ENCODE assay signal across 24 mouse cellular contexts in the genomic region with DNA sequence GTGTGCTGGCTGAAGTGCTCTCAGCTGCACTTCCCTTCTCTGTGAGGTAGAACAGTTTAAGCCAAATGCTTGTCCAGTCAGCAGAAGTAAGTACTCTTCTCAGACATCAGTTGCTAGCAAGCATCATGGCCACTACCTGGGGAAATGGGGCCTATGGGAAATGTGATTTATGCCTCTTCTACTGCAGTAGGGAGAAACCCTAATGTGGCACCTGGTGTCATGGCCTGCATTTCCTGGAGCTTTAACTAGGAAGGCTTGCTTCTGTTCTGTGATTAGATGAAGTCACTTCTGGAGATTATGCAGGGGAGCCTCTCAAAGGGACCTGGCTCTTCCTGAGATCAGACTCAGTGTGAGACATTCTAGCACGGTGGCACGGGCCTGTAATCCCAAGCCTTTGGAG. TPM values are rescaled to one million over a fixed set of nuclear protein-coding genes. Genes with fewer than 3 reads are reported as not detected.
DNase-seq lines count a peak whose midpoint lies in the region; ATAC-seq and TF ChIP-seq lines count a peak whose summit lies in the region.
"Had no signal": no experiment of that assay in that cellular context is flagged by ENCODE, and none has a peak within 500 bp of the region (broad histone marks: within the 10 kb centered on the region; RNA-seq: fewer than 3 reads in every experiment).

No protein-coding gene starts in this region.

- no peaks in the 10 kb centered on the region for H3K27me3 ChIP-seq in forebrain, embryonic 10.5 days (ENCODE audit: poor library complexity, severe bottlenecking)
- no peaks in the 10 kb centered on the region for H3K27me3 ChIP-seq in forebrain, embryonic 11.5 days (ENCODE audit: control insufficient read depth, insufficient read depth, low read length)
- no peaks in the 10 kb centered on the region for H3K27me3 ChIP-seq in heart, embryonic 13.5 days (replicated peaks)
- no peaks in the 10 kb centered on the region for H3K27me3 ChIP-seq in CH12.LX (replicated peaks)
- H3K27me3 ChIP-seq: embryonic facial prominence, embryonic 12.5 days; forebrain, embryonic 13.5 days; forebrain, embryonic 15.5 days had no signal

- no peak overlapping the region for H3K9ac ChIP-seq in forebrain, embryonic 11.5 days (ENCODE audit: low read length)
- H3K9ac ChIP-seq in heart, embryonic 13.5 days: peak overlapping the region; percentile 24; the same call in 1 of the 2 replicates
- no peak overlapping the region for H3K9ac ChIP-seq in CH12.LX (ENCODE audit: insufficient read depth, low read depth)
- H3K9ac ChIP-seq: embryonic facial prominence, embryonic 12.5 days; forebrain, embryonic 13.5 days; forebrain, embryonic 15.5 days; forebrain, postnatal 0 days had no signal

- H3K9me3 ChIP-seq in forebrain, embryonic 10.5 days: no peaks in the 10 kb centered on the region
- H3K9me3 ChIP-seq in forebrain, embryonic 11.5 days (ENCODE audit: control insufficient read depth, low read length): no peaks in the 10 kb centered on the region
- no peaks in the 10 kb centered on the region for H3K9me3 ChIP-seq in heart, embryonic 13.5 days
- H3K9me3 ChIP-seq in CH12.LX (replicated peaks; ENCODE audit: low read length): no peaks in the 10 kb centered on the region
- H3K9me3 ChIP-seq: embryonic facial prominence, embryonic 12.5 days; forebrain, embryonic 13.5 days; forebrain, embryonic 15.5 days had no signal

- H3K4me3 ChIP-seq in forebrain, embryonic 10.5 days: no peak overlapping the region
- H3K4me3 ChIP-seq in forebrain, embryonic 11.5 days (ENCODE audit: low read depth, low read length): no peak overlapping the region
- H3K4me3 ChIP-seq in heart, embryonic 13.5 days: no peak overlapping the region
- H3K4me3 ChIP-seq in CH12.LX (replicated peaks in 1 of 3; ENCODE audit: low read depth in 2 of 3, low read length in 2 of 3, poor library complexity in 1 of 3): no peak overlapping the region
- H3K4me3 ChIP-seq: embryonic facial prominence, embryonic 10.5 days; embryonic facial prominence, embryonic 12.5 days; forebrain, embryonic 13.5 days; forebrain, embryonic 15.5 days had no signal

- WGBS in forebrain, embryonic 10.5 days: 86% methylated on average over 2 of the region's 2 CpGs
- 85% methylated on average over 2 of the region's 2 CpGs for WGBS in forebrain, embryonic 11.5 days
- 68% methylated on average over 2 of the region's 2 CpGs for WGBS in heart, embryonic 13.5 days

- no peak overlapping the region for H3K4me2 ChIP-seq in forebrain, embryonic 11.5 days (ENCODE audit: low read depth, low read length, severe bottlenecking)
- H3K4me2 ChIP-seq in heart, embryonic 13.5 days: no peak overlapping the region
- H3K4me2 ChIP-seq in CH12.LX (ENCODE audit: insufficient read depth, low read depth, poor library complexity, severe bottlenecking): no peak overlapping the region
- H3K4me2 ChIP-seq: embryonic facial prominence, embryonic 12.5 days; forebrain, embryonic 13.5 days; forebrain, embryonic 15.5 days had no signal

- H3K79me2 ChIP-seq in CH12.LX (replicated peaks; ENCODE audit: control insufficient read depth, extremely low read depth, insufficient read depth, poor library complexity, severe bottlenecking): no peaks in the 10 kb centered on the region

- TF ChIP-seq CTCF in CH12.LX (conservative IDR thresholded peaks at IDR 0.05 in 1 of 2, IDR thresholded peaks at IDR 0.05 in 1 of 2; ENCODE audit: low read depth in 2 of 2, low read length in 2 of 2): no peak

- no peak for DNase-seq in forebrain, embryonic 10.5 days (ENCODE audit: extremely low spot score, low spot score)
- DNase-seq in forebrain, embryonic 11.5 days (ENCODE audit: low spot score): no peak
- no peak for DNase-seq in heart, adult 8-10 months (ENCODE audit: low spot score)
- DNase-seq in A20 (ENCODE audit: low read depth, low spot score) (peak; percentile 39), CH12.LX (ENCODE audit: extremely low read depth) (peak; percentile 83)
- DNase-seq in lung, postnatal 10 days: no peak
- DNase-seq in right cerebral cortex, postnatal 25 days: no peak
- DNase-seq: adrenal gland, adult 2 months; adrenal gland, postnatal 10 days; adrenal gland, postnatal 25 days; cerebellum, adult 11 months; cerebellum, adult 18-20 months; cerebellum, adult 8-10 months; cerebellum, adult 9-11 months; cerebellum, postnatal 25 days; forebrain, postnatal 0 days had no signal

- H3K4me1 ChIP-seq in forebrain, embryonic 10.5 days: peaks cover 27% of the 10 kb centered on the region
- H3K4me1 ChIP-seq in forebrain, embryonic 11.5 days (replicated peaks; ENCODE audit: control insufficient read depth, insufficient read depth, low read length): peaks cover 9% of the 10 kb centered on the region
- H3K4me1 ChIP-seq in heart, embryonic 13.5 days: peaks cover 64% of the 10 kb centered on the region
- peaks cover 22 to 43% of the 10 kb centered on the region in 2 experiments for H3K4me1 ChIP-seq in CH12.LX (ENCODE audit: control insufficient read depth in 1 of 2, insufficient read depth in 2 of 2)

- H3K27ac ChIP-seq in forebrain, embryonic 10.5 days: peak overlapping the region; percentile 73; the same call in 1 of the 2 replicates
- no peak overlapping the region for H3K27ac ChIP-seq in forebrain, embryonic 11.5 days (ENCODE audit: low read depth, low read length)
- H3K27ac ChIP-seq in heart, embryonic 13.5 days (replicated peaks): no peak overlapping the region
- H3K27ac ChIP-seq in CH12.LX (ENCODE audit: insufficient read depth, low read depth): no peak overlapping the region
- H3K27ac ChIP-seq: embryonic facial prominence, embryonic 12.5 days; forebrain, embryonic 13.5 days; forebrain, embryonic 15.5 days had no signal

- no peak for ATAC-seq in forebrain, embryonic 11.5 days (replicated peaks; ENCODE audit: low FRiP score)
- no peak for ATAC-seq in heart, embryonic 13.5 days (ENCODE audit: extremely low read depth, insufficient number of reproducible peaks, low FRiP score, low TSS enrichment)
- ATAC-seq: forebrain, embryonic 13.5 days; forebrain, embryonic 15.5 days; forebrain, postnatal 0 days had no signal

- in situ Hi-C loops in CH12.LX (cut with MboI; ENCODE audit: low pct_ligation_motif_present, low pct_unique_long_range_greater_than_20kb, low sequenced_read_pairs): no loop called here

- TF ChIP-seq EP300 in CH12.LX (IDR thresholded peaks at IDR 0.05; ENCODE audit: low read length): peak; percentile 66

- TF ChIP-seq RAD21 in CH12.LX (IDR thresholded peaks at IDR 0.05; ENCODE audit: low read depth, low read length): no peak

- no peaks in the 10 kb centered on the region for H3K36me3 ChIP-seq in forebrain, embryonic 10.5 days (replicated peaks)
- no peaks in the 10 kb centered on the region for H3K36me3 ChIP-seq in forebrain, embryonic 11.5 days (ENCODE audit: control insufficient read depth, insufficient read depth, low read length)
- no peaks in the 10 kb centered on the region for H3K36me3 ChIP-seq in heart, embryonic 13.5 days
- H3K36me3 ChIP-seq in CH12.LX (replicated peaks in 1 of 2; ENCODE audit: control insufficient read depth in 1 of 2, insufficient read depth in 1 of 2, low read length in 1 of 2): no peaks in the 10 kb centered on the region
- H3K36me3 ChIP-seq: embryonic facial prominence, embryonic 12.5 days; forebrain, embryonic 15.5 days had no signal

- dilution Hi-C loops in CH12.LX (cut with MboI; ENCODE audit: extremely low pct_ligation_motif_present, extremely low pct_unique_long_range_greater_than_20kb, low sequenced_read_pairs): no loop called here

- TF ChIP-seq POLR2A in CH12.LX (IDR thresholded peaks at IDR 0.05; ENCODE audit: low read depth, low read length): no peak

TF ChIP-seq in CH12.LX, 34 proteins besides CTCF, POLR2A, EP300 and RAD21 (continues in another document):
- no peak for TF ChIP-seq IRF4 (IDR thresholded peaks at IDR 0.05; ENCODE audit: low read depth, low read length)
- no peak for TF ChIP-seq MYC (IDR thresholded peaks at IDR 0.05; ENCODE audit: low read depth, low read length)
- TF ChIP-seq CHD2 (IDR thresholded peaks at IDR 0.05; ENCODE audit: low read length): no peak
- TF ChIP-seq BHLHE40 (IDR thresholded peaks at IDR 0.05; ENCODE audit: low read depth, low read length): peak; percentile 33; the same call in 1 of the 2 replicates
- TF ChIP-seq MAX (IDR thresholded peaks at IDR 0.05; ENCODE audit: low read length): peak; percentile 38; the same call in 1 of the 2 replicates
- TF ChIP-seq JUND (conservative IDR thresholded peaks at IDR 0.05; ENCODE audit: low read depth, low read length): 0 out of 2 replicates have a peak, but pooled peaks have one; percentile 9
- TF ChIP-seq PAX5 (IDR thresholded peaks at IDR 0.05; ENCODE audit: low read length): no peak
- no peak for TF ChIP-seq GABPA (IDR thresholded peaks at IDR 0.05; ENCODE audit: insufficient replicate concordance, low read depth, low read length)
- peak; percentile 58; the same call in 1 of the 2 replicates for TF ChIP-seq ETS1 (conservative IDR thresholded peaks at IDR 0.05; ENCODE audit: low read depth, low read length)
- 0 out of 2 replicates have a peak, but pooled peaks have one; percentile 24 for TF ChIP-seq RCOR1 (conservative IDR thresholded peaks at IDR 0.05; ENCODE audit: low read depth, low read length)
- no peak for TF ChIP-seq NELFE (IDR thresholded peaks at IDR 0.05; ENCODE audit: low read depth, low read length)
- TF ChIP-seq ZKSCAN1 (IDR thresholded peaks at IDR 0.05; ENCODE audit: borderline replicate concordance, low read depth, low read length): no peak
- TF ChIP-seq CHD1 (IDR thresholded peaks at IDR 0.05; ENCODE audit: low read depth, low read length): 0 out of 2 replicates have a peak, but pooled peaks have one; percentile 50
- no peak for TF ChIP-seq KAT2A (IDR thresholded peaks at IDR 0.05; ENCODE audit: insufficient replicate concordance, low read length)
- TF ChIP-seq MAFK (IDR thresholded peaks at IDR 0.05; ENCODE audit: insufficient replicate concordance, low read length): peak; percentile 62; the same call in 1 of the 2 replicates
- TF ChIP-seq SMC3 (IDR thresholded peaks at IDR 0.05; ENCODE audit: low read depth, low read length): no peak
- peak; percentile 60; the same call in 1 of the 2 replicates for TF ChIP-seq TCF12 (IDR thresholded peaks at IDR 0.05; ENCODE audit: low read depth, low read length)
- no peak for TF ChIP-seq ZC3H11A (IDR thresholded peaks at IDR 0.05; ENCODE audit: low read depth, low read length)
- no peak for TF ChIP-seq NRF1 (IDR thresholded peaks at IDR 0.05; ENCODE audit: low read depth, low read length)
- TF ChIP-seq USF1 (IDR thresholded peaks at IDR 0.05; ENCODE audit: low read depth, low read length): no peak

RNA-seq across cellular contexts. Expression of a gene that starts 51.1 kb away (rescaled TPM):
- polyA plus RNA-seq in forebrain, embryonic 10.5 days (2016; fragmentation: Nextera tagmentation; extraction: Ambion mirVana): 0.12 and 0.41 TPM in 2 replicates
- polyA plus RNA-seq in forebrain, embryonic 11.5 days (2014; fragmentation: Nextera tagmentation; extraction: Ambion mirVana): 0.29 TPM in 1 of 2 replicates, not detected in the other
- polyA plus RNA-seq in heart, embryonic 13.5 days (2015; fragmentation: Nextera tagmentation; extraction: Ambion mirVana): 105 and 125 TPM in 2 replicates
- total RNA-seq in heart, adult 8-10 months (2022): 1 to 10 TPM; 2.7 to 7.8 (median 4.7) TPM
- total RNA-seq in CH12.LX (2012; rRNA removed): not detected in 2 replicates
- 0.48 TPM in 1 of 2 replicates, not detected in the other for total RNA-seq in CH12.LX (2014; rRNA removed)
- 0.26 TPM in 1 of 2 replicates, not detected in the other for polyA plus RNA-seq in CH12.LX (2012; ENCODE audit: insufficient read length, low read depth)
- total RNA-seq: adrenal gland, postnatal 10 days; adrenal gland, postnatal 25 days; ES-E14; forebrain, postnatal 0 days; MEL had no signal
- polyA plus RNA-seq: adrenal gland, adult 2 months; cortical plate, adult 2 months; forebrain, embryonic 13.5 days; forebrain, embryonic 15.5 days; forebrain, postnatal 0 days had no signal

Comparison
In these comparisons a context has a peak if more than half of its experiments do, and no peak if none do; other contexts are left out.
1. DNase-seq: peak in A20 (single experiment) and CH12.LX (single experiment); none in forebrain, embryonic 10.5 days (single experiment), forebrain, embryonic 11.5 days (single experiment), heart, adult 8-10 months (single experiment), lung, postnatal 10 days (single experiment) and right cerebral cortex, postnatal 25 days (single experiment).
2. RNA of a gene that starts 51.1 kb away (polyA plus RNA-seq): 105 to 125 TPM in heart, embryonic 13.5 days; 0.12 to 0.41 TPM in forebrain, embryonic 10.5 days, 0.29 TPM in forebrain, embryonic 11.5 days and 0.26 TPM in CH12.LX; every median in the first group is over 10 times any median in the second.